Mouse (Mus musculus): ENCODE results near the gene Kcnip1.

The Kcnip1 gene

GRCm38 (mm10) chr11:33663599-33663998 is 329.4 kb downstream of the Kcnip1 start:
- no peak for DNase-seq (ENCODE audit: low spot score in 2 of 2)

DNA sequence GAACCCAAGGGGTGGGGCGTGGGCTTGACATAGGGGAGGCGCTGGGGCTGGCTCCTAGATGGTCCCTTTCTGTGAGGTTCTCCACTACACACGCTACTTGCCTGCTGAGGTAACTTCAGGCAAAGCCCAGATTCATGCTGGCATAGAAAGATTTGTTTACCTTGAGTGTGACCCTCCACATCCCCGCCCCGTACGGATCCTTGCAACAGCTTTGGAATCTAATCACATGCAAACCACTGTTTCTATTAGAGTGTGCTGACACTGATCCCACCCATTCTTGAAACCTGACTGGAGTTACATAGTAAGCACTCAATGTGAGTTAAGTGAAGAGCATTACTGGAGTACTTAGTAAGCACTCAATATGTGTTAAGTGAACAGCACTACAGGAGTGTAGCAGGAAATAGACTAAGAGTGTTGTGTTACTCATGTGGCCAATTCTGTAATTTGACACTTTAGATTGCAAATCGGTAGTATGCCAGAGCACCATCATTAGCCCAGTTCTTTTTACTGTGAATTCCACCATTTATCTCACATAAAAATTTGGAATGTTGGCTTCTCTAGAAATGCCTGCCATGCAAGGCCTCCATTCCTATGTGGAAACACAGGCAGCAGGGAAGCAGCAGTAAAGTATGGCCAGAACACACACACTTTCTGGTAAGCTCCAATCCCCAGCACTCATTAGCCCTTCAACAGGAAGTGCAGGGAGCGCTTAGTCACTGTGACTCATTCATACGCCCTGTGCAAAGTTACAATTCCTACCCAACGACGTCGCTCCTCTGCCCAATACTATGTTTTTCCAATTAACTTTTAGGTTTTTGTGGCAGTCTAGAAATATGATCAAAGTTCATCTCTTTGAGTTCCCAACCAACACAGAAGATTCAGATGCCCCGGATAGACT is 332.7 kb downstream of the Kcnip1 start:
- no peak for DNase-seq (ENCODE audit: low spot score in 2 of 2)

DNA sequence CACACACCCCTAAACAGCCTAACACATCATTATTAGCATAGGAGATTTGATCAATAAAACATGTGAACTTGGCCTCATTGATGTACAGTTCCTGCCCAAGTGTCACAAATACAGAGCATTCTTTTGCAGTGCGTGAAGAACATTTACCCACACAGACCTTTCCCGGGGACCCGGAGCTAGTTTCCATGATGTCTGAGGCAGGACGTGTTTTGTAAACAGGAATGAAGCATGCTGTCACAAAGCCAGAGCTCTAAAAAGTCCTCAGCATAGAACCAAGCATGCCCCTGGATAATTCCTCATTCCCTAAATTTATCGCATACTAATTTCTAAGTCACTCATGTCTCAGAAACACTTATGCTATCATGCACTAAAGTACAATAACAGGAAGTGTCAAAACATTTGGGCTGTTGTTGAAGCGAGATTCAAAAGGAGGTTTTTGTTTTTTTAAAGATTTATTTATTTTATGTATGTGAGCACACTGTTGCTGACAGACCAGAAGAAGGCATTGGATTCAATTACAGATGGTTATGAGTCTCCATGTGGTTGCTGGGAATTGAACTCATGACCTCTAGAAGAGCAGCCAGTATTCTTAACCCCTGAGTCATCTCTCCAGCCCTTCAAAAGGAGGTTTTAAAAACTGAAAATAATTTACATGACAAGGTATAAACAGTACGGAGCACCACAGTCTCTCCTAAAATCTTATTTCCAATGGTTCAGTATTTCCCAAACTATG is 336.9 kb downstream of the Kcnip1 start:
- DNase-seq (ENCODE audit: low spot score in 2 of 2), result no peak

GRCm38 (mm10) chr11:33655221-33655620 is 337.7 kb downstream of the Kcnip1 start:
- no peak for DNase-seq (ENCODE audit: low spot score in 2 of 2)

GRCm38 (mm10) chr11:33654485-33654884 is 338.5 kb downstream of the Kcnip1 start:
- DNase-seq (ENCODE audit: low spot score in 2 of 2), result no peak

GRCm38 (mm10) chr11:33649358-33649757 is 343.6 kb downstream of the Kcnip1 start:
- DNase-seq (ENCODE audit: low spot score in 2 of 2), result no peak

GRCm38 (mm10) chr11:33637107-33637506 is 355.8 kb downstream of the Kcnip1 start:
- DNase-seq (ENCODE audit: low spot score in 2 of 2), result no peak

DNA sequence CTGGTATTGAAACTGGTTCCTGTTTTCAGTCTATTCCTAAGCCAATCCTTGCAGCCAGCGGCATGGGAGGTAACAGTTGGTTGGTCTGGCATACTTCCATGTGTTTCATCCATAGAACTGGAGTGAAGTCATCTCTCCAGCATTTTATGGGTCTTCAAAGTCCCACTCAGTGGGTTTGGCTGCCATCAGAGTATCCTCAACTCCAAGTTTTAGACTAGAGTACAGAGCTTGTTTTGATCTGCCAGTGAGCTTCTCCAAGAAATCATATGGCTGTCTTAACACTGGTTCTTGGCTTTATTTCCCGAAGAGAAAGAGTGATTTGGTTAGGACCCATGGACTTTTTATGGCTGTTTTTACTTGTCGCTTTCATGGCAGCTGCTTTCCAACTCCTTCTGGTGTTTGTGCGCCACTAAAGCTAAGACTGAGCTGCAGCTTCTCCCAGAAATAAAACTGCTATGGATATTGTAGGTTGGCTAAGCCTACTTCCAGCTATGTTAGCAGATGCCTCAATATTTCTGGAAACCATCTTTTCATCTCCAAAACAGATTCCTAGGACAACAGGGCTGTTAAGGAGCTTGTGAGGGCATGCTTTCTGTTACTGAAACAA is 365.7 kb downstream of the Kcnip1 start:
- no peak for DNase-seq (ENCODE audit: low spot score in 2 of 2)

DNA sequence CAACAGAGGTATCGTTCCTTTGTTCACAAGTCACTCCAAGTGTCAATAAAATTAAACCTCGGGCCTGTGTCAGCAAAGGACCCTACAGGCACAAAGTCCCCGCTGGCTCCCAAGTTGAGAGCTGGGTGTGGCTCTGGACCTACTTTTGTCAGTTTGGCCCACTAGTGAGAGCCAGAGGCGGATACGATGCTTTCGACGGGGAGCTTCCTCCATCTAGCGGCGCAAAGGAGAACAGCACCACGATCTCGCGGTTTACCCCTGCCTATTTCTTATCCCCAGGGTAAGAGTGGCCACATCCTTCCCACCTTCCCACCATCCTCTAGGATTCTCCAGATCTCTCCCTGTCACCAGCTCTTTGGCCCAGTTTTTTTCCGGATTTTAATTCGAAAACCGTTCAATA is 378.7 kb downstream of the Kcnip1 start:
- DNase-seq (ENCODE audit: low spot score in 2 of 2), result peak in 1 of 2 experiments; percentile 68

GRCm38 (mm10) chr11:33607784-33608183 is 385.2 kb downstream of the Kcnip1 start:
- DNase-seq (ENCODE audit: low spot score in 2 of 2), result no peak

DNA sequence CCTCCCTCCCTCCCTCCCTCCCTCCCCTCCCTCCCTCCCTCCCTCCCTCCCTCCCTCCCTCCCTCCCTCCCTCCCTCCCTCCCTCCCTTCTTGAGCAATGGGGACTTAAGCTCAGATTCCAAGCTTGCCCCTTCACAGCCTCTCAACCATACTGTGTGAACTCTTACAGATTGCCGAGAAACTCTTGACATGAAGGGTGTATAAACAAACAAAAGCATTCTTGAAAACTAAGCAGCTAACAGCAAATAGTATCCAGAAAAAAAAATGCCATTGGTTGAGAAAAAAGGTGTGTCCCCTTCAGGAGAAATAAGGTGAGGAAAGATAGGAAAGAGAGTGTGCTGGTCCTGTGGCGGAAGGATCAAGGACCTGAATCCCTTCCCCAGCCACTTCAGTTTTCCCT is 389.8 kb downstream of the Kcnip1 start:
- no peak for DNase-seq (ENCODE audit: low spot score in 2 of 2)

DNA sequence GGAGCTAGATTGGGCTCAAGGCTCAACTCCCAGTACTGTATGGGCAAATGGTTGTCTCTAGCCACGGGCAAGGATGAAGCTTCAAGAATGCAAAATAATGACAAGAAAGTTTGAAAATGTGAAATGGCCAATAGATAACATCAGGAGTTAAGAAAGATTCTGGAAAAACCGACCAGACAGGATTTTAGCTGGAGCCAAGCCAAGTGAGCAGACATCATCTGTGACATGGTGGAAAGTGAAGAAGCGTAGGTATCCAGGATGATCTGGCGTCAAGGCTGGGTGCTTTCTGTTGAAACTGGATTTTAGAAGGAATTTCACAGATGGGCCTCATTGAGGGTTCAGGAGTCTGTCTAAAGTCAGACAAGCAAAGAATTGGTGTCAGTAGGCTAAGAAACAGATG is 394.0 kb downstream of the Kcnip1 start, which contains the start of gene D130052B06Rik:
TSS of gene D130052B06Rik (plus strand) at position 317 of the 400 bp plus-strand sequence.
- no peak for DNase-seq (ENCODE audit: low spot score in 2 of 2)

DNA sequence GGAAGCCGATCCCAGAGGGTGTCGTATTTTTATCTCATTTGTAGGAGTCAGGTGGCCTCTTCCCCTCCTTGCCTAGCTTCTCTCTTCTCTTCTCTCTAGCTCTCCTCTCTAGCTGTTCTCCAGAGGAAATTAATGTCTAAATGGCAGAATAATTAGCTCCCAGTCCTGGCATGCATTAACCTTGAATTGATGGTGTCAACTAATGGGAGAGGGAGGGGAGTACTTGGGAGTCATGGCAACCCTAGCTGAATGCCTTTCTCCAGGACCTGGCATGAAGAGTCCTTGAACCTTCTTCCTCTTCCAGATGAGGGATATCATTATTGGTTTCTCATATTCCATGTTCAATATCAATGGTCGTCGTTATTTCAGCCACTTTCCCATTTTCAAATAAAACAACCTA is 396.3 kb downstream of the Kcnip1 start:
- DNase-seq (ENCODE audit: low spot score in 2 of 2), result no peak

DNA sequence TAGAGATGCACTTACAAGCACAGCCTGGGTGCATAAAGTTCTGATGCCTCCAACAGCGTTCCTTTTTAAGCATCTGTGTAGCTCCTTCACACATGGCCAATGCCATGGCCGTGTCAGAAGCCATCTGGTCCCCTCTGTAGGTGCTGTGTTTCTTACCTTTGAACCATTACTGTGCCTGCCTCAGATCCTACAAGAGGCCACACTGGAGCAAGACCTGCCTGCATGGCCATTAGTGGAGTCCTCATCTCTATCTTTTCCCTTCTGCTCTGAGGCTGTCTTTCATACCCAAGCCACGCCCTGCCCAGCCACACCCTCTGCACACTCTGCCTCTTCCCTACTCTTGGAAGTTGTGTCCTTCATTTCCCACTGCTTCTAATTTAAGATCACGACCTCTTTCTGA is 400.1 kb downstream of the Kcnip1 start:
- no peak for DNase-seq (ENCODE audit: low spot score in 2 of 2)

- no peak for DNase-seq (ENCODE audit: low spot score in 2 of 2)
Measured at GRCm38 (mm10) chr11:33590771-33591170, 402.2 kb downstream of the Kcnip1 start.

DNA sequence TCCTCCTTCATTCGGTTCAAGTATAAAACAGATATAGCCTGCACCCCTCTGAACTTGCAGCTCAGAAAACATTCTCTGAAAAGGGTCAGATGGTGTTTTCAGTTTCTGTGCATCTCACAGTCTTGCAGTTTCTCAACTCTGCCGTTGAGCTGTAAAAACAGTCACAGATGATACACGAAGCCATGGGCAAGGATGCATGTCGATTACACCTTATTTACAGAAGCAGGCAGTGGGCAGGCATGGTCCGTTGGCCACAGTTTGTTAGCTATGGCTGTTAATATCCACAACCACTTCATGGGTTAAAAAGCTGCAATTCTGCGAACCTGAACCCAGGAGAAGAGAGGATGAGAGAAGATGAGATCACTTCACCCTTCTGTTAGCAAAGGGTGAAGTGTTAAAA is 406.3 kb downstream of the Kcnip1 start:
- no peak for DNase-seq (ENCODE audit: low spot score in 2 of 2)

DNA sequence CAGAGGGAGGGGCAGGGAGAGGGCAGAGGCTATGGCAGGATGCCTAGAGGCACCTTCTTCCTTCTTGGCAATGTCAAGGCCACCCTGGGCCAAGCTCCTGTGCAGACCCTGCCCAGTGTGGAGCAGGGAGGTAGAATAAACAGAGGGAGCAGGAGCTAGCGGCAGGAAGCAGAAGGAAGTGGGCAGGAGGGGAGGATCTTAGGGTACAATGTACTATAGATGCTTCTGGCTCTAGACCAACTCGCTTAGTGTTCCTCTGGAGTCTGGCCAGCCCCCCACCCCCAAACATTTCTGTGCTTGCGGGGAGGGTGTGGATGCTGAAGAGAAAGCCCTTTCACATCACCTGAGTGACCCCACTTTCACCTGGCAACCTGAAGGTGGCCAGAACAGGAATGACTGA is 413.3 kb downstream of the Kcnip1 start:
- DNase-seq (ENCODE audit: low spot score in 2 of 2), result no peak

Data from frontal cortex, postnatal 10 days (tissue).